Mouse (Mus musculus): ENCODE results near the gene Sh3bp5.

GRCm38 (mm10) chr14:31416835-31417549 lies 18.9 kb downstream of the Sh3bp5 start:
- TF ChIP-seq CTCF (IDR thresholded peaks at IDR 0.05) (no peak), EP300 (IDR thresholded peaks at IDR 0.05; ENCODE audit: insufficient read depth, low read depth, low read length) (no peak)

Data from heart, adult 2 months (tissue).